Mouse (Mus musculus) hindbrain, embryonic 10.5 days (tissue): Measurements from ENCODE around the gene Dock8. TPM values are rescaled to one million over a fixed set of nuclear protein-coding genes. Genes with fewer than 3 reads are reported as not detected.

Experiments
- DNase-seq: peaks from one replicate; pipeline ENCODE4 v3.0.0-alpha.2; 2017; ENCODE audit warnings: low spot score
- H3K27ac ChIP-seq: fragments of 300-500 bp; sonication (generic); 2 replicates; pipeline ENCODE4 v1.5.1; 2016; ENCODE audit warnings: mild to moderate bottlenecking, moderate library complexity
- H3K27me3 ChIP-seq: fragments of 300-500 bp; sonication (generic); 2 replicates; pipeline ENCODE4 v1.6.1; 2016; ENCODE audit warnings: mild to moderate bottlenecking; ENCODE audit not compliant: poor library complexity, insufficient read depth, severe bottlenecking
- H3K36me3 ChIP-seq: fragments of 300-500 bp; sonication (generic); 2 replicates; pipeline ENCODE4 v1.6.1; 2016; ENCODE audit warnings: mild to moderate bottlenecking, moderate library complexity
- H3K4me1 ChIP-seq: fragments of 300-500 bp; sonication (generic); replicated peaks from 2 replicates; pipeline ENCODE4 v1.6.1; 2016; ENCODE audit warnings: mild to moderate bottlenecking
- H3K4me3 ChIP-seq: fragments of 300-500 bp; sonication (generic); 2 replicates; pipeline ENCODE4 v1.5.1; 2016; ENCODE audit warnings: mild to moderate bottlenecking, moderate library complexity
- H3K9me3 ChIP-seq: fragments of 300-500 bp; sonication (generic); 2 replicates; pipeline ENCODE4 v1.6.1; 2016; ENCODE audit warnings: mild to moderate bottlenecking, moderate library complexity
- WGBS: fragments of 180-500 bp; shearing (Covaris S2); methylation state at CpG from one replicate; pipeline ENCODE4 v1.1.7; 2016; 5-methylcytosine and 5-hydroxymethylcytosine counted together
- polyA plus RNA-seq: library from polyadenylated mRNA; unstranded; fragments of >200 nt; fragmentation: Nextera tagmentation; extraction: Ambion mirVana; gene quantifications from 2 replicates; pipeline ENCODE4 v1.2.1, GENCODE M21; 2016

The Dock8 gene
- polyA plus RNA-seq, 1 experiment from 2014 or later, result 2.2 TPM

DNA sequence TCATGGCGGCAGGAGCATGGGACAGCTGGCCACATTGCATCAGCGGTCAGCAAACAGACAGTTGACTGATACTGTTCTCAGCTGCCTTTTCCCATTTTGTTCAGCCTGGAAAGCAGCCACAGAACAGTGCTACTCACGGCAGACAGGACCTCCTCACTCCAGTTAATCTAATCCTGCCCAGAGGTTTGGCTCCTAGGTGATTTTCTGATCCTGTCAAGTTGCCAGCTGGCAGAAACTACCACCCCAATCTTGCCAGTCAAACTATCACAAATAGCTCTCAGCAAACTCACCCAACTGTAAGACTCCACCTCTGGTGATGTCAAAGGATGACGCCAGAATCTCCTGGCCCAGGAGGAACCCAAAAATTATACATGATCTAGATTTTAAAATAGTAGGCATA is 146.8 kb downstream of the Dock8 start:
- no peak overlapping the region for H3K27ac ChIP-seq
- H3K9me3 ChIP-seq, result no peaks in the 10 kb centered on the region
- peaks cover 32% of the 10 kb centered on the region for H3K4me1 ChIP-seq
- H3K4me3 ChIP-seq, result no peak overlapping the region
- H3K27me3 ChIP-seq, result no peaks in the 10 kb centered on the region
- no peak for DNase-seq
- H3K36me3 ChIP-seq, result no peaks in the 10 kb centered on the region
- 86% methylated on average over 4 of the region's 4 CpGs for WGBS

DNA sequence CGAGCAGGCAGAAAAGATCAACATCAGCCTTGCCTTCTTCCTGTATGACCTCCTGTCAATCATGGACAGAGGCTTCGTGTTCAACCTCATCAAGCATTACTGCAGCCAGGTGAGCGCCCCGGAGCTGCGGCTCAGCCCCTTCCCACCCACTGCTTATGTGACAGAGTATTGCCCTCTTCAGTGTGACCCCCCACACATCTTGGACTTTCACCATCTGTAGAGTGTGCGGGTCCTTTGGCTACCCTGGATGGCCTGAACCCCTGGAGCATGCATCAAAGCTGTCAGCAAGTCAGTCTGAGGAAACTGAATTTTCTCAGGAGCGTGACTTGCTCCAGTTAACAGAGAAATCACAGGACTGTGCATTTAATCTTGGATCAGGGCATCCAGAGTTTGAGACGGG is 150.5 kb downstream of the Dock8 start:
- Histone ChIP-seq H3K4me1 (peaks cover 36% of the 10 kb centered on the region), H3K36me3 (no peaks in the 10 kb centered on the region), H3K27me3 (no peaks in the 10 kb centered on the region), H3K9me3 (no peaks in the 10 kb centered on the region), H3K27ac (no peak overlapping the region), H3K4me3 (no peak overlapping the region)
- WGBS, result 48% methylated on average over 8 of the region's 8 CpGs
- DNase-seq, result no peak

DNA sequence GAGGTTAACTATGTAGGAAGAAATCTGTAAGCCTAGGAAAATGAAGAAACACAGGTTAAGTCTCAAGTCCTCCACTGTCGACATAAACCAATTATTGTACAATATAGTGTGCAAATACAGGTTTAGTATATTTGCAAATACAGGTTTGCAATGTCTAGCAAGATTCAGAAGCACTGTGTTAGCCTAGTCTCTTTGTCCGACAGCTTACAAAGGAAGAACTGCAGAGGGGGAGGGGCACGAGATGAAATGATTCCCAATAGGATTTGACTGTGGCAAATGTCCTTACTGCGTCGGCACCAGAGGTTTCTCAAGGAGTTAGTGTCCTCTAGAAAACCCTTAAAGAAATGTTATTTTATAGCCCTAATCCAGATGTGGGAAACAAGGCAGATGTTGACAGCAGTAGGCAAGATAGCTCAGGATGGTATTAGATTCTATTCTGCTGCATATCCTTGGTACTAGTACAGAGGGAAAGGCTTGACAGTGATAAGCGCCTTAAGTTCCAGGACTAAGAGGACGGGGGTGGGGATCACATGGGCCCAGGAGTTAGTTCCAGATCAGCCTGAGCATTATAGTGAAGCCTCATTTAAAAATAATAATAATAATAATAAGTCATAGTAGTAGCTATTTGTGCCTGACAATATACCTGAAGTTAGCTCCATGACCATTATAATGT is 155.3 kb downstream of the Dock8 start:
- H3K9me3 ChIP-seq, result no peaks in the 10 kb centered on the region
- no peaks in the 10 kb centered on the region for H3K27me3 ChIP-seq
- peaks cover 20% of the 10 kb centered on the region for H3K4me1 ChIP-seq
- no peak overlapping the region for H3K4me3 ChIP-seq
- H3K27ac ChIP-seq, result no peak overlapping the region
- no peak for DNase-seq
- WGBS, result 70% methylated on average over 7 of the region's 7 CpGs
- H3K36me3 ChIP-seq, result no peaks in the 10 kb centered on the region

DNA sequence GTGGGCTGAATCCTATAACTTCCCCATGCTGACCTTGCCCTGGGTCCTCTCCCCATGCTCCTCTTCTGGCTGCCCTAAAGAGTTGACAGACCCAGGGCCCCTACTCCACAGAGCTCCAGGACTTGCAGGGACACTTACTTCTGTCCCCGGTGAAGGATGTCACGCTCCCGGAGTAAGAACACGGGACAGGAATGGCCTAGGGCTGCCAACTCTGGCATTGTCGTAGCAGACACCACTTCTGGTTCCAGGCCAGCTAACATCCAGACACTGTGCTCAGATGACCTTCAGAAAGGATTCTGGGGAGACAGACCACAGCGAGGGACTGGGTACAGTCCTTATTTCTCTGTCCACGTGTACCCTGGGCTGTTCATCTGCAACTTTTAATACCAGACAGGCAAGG is 155.9 kb downstream of the Dock8 start:
- DNase-seq, result no peak
- Histone ChIP-seq H3K27me3 (no peaks in the 10 kb centered on the region), H3K4me3 (no peak overlapping the region), H3K36me3 (no peaks in the 10 kb centered on the region), H3K9me3 (no peaks in the 10 kb centered on the region), H3K27ac (no peak overlapping the region), H3K4me1 (peaks cover 15% of the 10 kb centered on the region)
- WGBS, result 92% methylated on average over 7 of the region's 7 CpGs

DNA sequence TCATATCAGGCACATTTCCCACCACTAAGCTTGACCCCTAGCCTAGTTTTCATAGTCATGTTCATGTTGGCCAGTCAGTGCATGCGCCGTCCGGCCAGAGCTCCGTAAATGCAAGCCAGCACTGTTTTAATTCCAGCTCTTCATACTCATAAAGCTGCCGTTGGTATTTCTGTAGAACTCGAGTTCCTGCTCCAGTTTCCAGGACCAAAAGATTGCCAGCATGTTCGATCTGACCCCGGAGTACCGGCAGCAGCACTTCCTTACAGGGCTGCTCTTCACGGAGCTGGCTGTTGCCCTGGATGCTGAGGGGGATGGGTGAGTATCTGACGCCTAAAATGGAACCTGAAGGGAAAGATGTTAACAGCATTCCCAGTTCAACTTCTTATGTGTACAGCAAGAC is 156.4 kb downstream of the Dock8 start:
- no peak overlapping the region for H3K27ac ChIP-seq

DNA sequence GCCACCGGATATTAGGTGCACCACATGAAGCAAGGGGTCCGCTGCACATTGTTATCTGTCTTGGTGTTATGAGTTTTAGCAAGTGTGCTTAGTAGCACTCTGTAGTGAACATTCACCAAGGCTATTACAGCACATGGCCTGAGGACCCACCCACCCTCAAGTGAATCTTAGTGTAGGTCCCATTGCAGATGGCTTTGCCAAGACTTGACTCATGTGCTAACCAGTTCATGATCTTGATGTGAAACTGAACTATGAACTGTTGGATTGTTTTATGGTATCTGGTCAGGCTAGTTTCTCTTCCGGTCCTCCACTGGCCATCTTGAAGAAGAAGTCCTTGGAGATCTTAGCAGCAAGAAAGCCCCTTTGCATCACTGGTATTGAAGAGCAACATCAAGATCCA is 162.9 kb downstream of the Dock8 start:
- H3K4me3 ChIP-seq, result no peak overlapping the region
- H3K9me3 ChIP-seq, result no peaks in the 10 kb centered on the region
- H3K36me3 ChIP-seq, result no peaks in the 10 kb centered on the region
- peaks cover 15% of the 10 kb centered on the region; the same call in 1 of the 2 replicates for H3K4me1 ChIP-seq
- H3K27me3 ChIP-seq, result no peaks in the 10 kb centered on the region
- 89% methylated on average over 3 of the region's 3 CpGs for WGBS
- no peak for DNase-seq
- H3K27ac ChIP-seq, result no peak overlapping the region

More for the DNA sequence above, 156.4 kb downstream of the Dock8 start:
- no peaks in the 10 kb centered on the region for H3K36me3 ChIP-seq
- WGBS, result 85% methylated on average over 11 of the region's 11 CpGs
- no peak for DNase-seq
- H3K4me3 ChIP-seq, result no peak overlapping the region
- peaks cover 15% of the 10 kb centered on the region for H3K4me1 ChIP-seq
- no peaks in the 10 kb centered on the region for H3K9me3 ChIP-seq
- no peaks in the 10 kb centered on the region for H3K27me3 ChIP-seq

DNA sequence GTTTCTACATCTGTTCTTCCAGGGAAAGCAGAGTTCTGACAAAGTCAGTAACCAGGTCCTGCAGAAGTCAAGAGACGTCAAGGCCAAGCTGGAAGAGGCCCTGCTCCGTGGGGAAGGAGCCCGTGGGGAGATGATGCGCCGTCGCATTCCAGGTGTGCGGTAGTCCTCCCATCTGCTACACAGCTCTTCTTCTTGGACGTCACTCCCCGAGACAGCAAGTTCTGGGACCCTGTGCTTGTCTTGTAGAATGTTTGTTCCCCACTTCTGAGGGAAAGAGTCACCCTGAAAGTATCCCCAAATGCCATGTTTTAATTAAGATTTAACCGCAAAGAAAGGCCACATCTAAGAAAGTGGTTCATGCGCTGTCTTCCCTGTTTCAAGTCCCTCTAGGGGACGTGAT is 164.1 kb downstream of the Dock8 start:
- Histone ChIP-seq H3K27ac (no peak overlapping the region), H3K36me3 (no peaks in the 10 kb centered on the region), H3K9me3 (no peaks in the 10 kb centered on the region), H3K4me3 (no peak overlapping the region), H3K4me1 (peaks cover 15% of the 10 kb centered on the region; the same call in 1 of the 2 replicates), H3K27me3 (no peaks in the 10 kb centered on the region)
- no peak for DNase-seq
- 92% methylated on average over 12 of the region's 12 CpGs for whole genome bisulfite sequencing

DNA sequence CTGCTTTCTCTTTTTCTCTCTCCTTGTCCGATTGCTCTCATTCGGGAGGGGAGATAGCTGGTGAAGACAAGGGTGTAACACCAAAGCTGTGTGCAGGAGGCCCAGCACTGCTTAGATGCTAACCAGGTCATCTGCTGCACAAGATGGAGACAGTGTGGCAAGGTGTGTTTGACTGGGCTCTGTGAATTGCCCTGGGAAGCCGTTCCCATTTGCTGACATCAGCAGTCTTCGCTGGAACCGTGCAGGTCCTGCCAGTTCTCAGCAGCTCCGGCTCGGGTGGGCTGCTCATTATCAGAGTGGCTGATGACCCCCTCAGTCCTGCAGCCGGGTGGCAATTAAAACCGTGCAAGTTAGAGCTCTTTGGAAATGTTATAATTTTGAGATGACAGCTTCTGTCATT is 167.1 kb downstream of the Dock8 start:
- Histone ChIP-seq H3K4me1 (peaks cover 12% of the 10 kb centered on the region; the same call in 1 of the 2 replicates), H3K27ac (no peak overlapping the region), H3K36me3 (no peaks in the 10 kb centered on the region), H3K27me3 (no peaks in the 10 kb centered on the region), H3K4me3 (no peak overlapping the region), H3K9me3 (no peaks in the 10 kb centered on the region)
- WGBS, result 81% methylated on average over 9 of the region's 9 CpGs
- DNase-seq, result no peak

DNA sequence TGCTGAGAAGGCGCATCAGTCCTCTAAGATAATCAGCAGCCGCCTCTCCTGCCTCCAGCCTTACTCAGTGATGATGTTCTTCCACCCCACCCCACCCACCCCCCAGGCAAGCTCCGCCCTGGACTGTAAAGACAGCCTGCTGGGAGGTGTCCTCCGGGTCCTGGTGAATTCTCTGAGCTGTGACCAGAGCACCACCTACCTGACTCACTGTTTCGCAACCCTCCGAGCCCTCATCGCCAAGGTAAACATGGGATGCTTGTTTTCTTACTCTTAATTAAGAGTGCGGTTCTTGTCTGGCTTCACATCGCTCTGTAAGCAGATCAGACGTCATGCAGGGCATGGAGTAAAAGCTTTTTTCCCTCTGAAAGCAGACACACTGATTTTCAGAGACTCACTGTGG is 172.1 kb downstream of the Dock8 start:
- H3K9me3 ChIP-seq, result no peaks in the 10 kb centered on the region
- no peaks in the 10 kb centered on the region for H3K36me3 ChIP-seq
- WGBS, result 49% methylated on average over 10 of the region's 10 CpGs
- H3K27me3 ChIP-seq, result no peaks in the 10 kb centered on the region
- H3K27ac ChIP-seq, result no peak overlapping the region
- H3K4me3 ChIP-seq, result no peak overlapping the region
- DNase-seq, result no peak
- H3K4me1 ChIP-seq, result 0 out of 2 replicates have a peak, but pooled peaks cover 4% of the 10 kb centered on the region

DNA sequence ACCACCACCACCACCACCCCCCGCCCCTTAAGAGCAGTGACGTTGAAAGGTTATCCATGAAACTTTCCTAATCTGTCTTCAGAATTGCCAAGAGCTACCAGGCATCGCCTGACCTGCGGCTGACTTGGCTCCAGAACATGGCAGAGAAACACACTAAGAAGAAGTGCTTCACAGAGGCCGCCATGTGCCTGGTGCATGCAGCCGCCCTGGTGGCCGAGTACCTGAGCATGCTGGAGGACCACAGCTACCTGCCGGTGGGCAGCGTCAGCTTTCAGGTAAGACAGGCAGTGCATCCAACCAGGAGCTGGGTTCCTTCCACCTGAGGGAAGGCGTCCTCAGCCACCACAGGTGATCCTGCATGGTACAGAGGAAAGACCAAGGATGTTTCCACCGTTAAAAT is 177.4 kb downstream of the Dock8 start:
- H3K4me3 ChIP-seq, result no peak overlapping the region
- no peak for DNase-seq
- no peaks in the 10 kb centered on the region for H3K9me3 ChIP-seq
- H3K27ac ChIP-seq, result no peak overlapping the region
- no peaks in the 10 kb centered on the region for H3K36me3 ChIP-seq
- WGBS, result 95% methylated on average over 11 of the region's 11 CpGs
- H3K27me3 ChIP-seq, result no peaks in the 10 kb centered on the region
- no peaks in the 10 kb centered on the region for H3K4me1 ChIP-seq

DNA sequence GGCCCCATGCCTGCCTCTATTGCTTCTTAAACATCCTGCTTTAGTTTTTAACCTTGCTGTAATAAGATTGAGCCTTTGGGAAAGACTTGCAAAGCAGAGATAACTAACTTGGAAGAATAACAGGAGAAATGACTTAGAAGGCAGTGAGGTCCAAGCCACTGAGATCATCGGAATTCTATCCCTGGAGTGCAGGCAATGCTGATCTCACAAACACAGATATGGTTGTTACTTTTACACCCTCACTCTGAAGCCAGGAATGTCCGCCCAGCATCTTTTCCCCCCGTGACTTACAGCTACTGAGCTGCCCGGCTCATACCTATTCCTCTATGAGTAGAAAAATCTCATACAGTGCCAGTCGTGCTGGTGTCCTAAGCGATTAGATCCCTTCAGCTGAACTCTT is 180.7 kb downstream of the Dock8 start:
- no peak overlapping the region for H3K4me3 ChIP-seq
- no peaks in the 10 kb centered on the region for H3K27me3 ChIP-seq
- no peaks in the 10 kb centered on the region for H3K9me3 ChIP-seq
- no peak for DNase-seq
- 92% methylated on average over 6 of the region's 6 CpGs for WGBS
- H3K27ac ChIP-seq, result no peak overlapping the region
- no peaks in the 10 kb centered on the region for H3K36me3 ChIP-seq
- H3K4me1 ChIP-seq, result no peaks in the 10 kb centered on the region

DNA sequence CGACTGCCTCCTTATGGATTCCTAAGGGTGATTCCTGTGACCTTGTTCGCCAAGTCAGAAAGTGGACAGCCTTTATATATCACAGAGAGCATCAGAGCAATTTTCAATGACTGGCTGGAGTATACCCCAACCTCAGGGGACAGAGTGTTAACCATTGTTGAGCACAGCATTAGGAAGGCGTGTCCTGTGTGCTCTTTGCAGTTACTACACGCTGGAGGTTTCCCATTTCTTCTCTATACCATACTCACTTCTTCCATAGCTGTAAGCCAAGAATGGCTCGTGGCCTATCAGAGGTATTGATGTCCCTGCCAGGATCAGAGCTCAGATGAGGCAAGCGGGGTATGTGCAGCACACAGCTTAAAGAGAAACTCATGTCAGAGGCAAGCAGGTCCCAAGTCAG is 181.2 kb downstream of the Dock8 start:
- Histone ChIP-seq H3K27ac (no peak overlapping the region), H3K9me3 (no peaks in the 10 kb centered on the region), H3K27me3 (no peaks in the 10 kb centered on the region), H3K4me1 (peaks cover under 1% of the 10 kb centered on the region; the same call in 1 of the 2 replicates), H3K36me3 (no peaks in the 10 kb centered on the region), H3K4me3 (no peak overlapping the region)
- WGBS, result 88% methylated on average over 6 of the region's 6 CpGs
- DNase-seq, result no peak

DNA sequence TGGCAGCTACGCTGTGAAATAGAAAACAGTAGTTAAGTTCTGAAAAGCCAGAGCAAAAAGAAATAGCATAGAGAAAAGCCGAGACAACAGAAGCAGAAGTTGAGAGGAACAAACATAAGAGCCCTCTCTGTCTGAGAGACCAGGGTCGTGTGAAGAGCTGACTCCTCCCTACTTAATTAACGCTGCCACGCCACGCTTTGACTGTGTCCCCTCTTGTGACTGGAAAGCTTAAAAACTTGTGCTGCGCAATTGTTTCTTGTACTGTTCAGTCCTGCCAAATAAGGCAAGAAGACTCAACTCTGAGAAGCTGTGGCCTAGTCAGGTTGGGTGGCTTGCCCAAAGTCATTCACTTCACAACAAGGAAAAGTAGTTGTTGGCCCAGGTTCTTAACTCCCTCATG is 184.7 kb downstream of the Dock8 start:
- peaks cover 11% of the 10 kb centered on the region for H3K4me1 ChIP-seq
- H3K36me3 ChIP-seq, result no peaks in the 10 kb centered on the region
- H3K27ac ChIP-seq, result no peak overlapping the region
- no peak for DNase-seq
- H3K9me3 ChIP-seq, result no peaks in the 10 kb centered on the region
- H3K27me3 ChIP-seq, result no peaks in the 10 kb centered on the region
- WGBS, result 79% methylated on average over 7 of the region's 7 CpGs
- no peak overlapping the region for H3K4me3 ChIP-seq

DNA sequence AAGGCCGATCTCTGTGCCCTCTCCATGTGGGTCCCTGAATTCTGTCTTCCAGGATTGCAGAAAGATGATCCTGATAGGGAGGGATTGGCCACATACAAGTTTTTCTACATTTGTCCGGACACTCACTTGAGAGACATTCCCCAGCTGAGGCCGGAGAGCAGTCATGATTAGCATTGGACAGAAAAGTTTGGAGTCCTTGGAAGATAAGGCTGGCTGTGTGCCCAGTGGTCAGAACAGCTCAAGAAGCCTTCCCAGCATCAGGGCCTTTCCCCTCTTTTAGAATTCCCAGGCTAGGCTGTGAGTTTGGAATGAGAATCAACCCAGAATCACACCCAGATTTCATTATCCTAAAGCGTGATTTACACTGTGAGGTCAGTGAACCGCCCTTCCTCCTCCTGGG is 187.0 kb downstream of the Dock8 start:
- H3K27me3 ChIP-seq, result no peaks in the 10 kb centered on the region
- no peak overlapping the region for H3K27ac ChIP-seq
- DNase-seq, result no peak
- H3K36me3 ChIP-seq, result no peaks in the 10 kb centered on the region
- H3K9me3 ChIP-seq, result no peaks in the 10 kb centered on the region
- 88% methylated on average over 5 of the region's 5 CpGs for WGBS
- H3K4me3 ChIP-seq, result no peak overlapping the region
- peaks cover 11% of the 10 kb centered on the region for H3K4me1 ChIP-seq
